Mouse (Mus musculus) liver, embryonic 16.5 days (tissue): ENCODE results near the gene Pak4. TPM values are rescaled to one million over a fixed set of nuclear protein-coding genes. Genes with fewer than 3 reads are reported as not detected.

Experiments
- ATAC-seq: fragments of 200-750 bp; cut with Nextera tagmentation; 2 replicates; pipeline ENCODE4 v1.8.0; 2017; ENCODE audit warnings: low read depth, mild to moderate bottlenecking, moderate number of reproducible peaks, moderate library complexity
- H3K27ac ChIP-seq: fragments of 300-500 bp; sonication (generic); 2 replicates; pipeline ENCODE4 v1.5.1; 2014; ENCODE audit warnings: mild to moderate bottlenecking, low read length
- H3K27me3 ChIP-seq: fragments of 300-500 bp; sonication (generic); 2 replicates; pipeline ENCODE4 v1.6.1; 2014; ENCODE audit warnings: low read depth, low read length, mixed read lengths; ENCODE audit not compliant: control insufficient read depth, insufficient read depth
- H3K36me3 ChIP-seq: fragments of 300-500 bp; sonication (generic); 2 replicates; pipeline ENCODE4 v1.6.1; 2014; ENCODE audit warnings: mild to moderate bottlenecking; ENCODE audit not compliant: control insufficient read depth, insufficient read depth
- H3K4me1 ChIP-seq: fragments of 300-500 bp; sonication (generic); 2 replicates; pipeline ENCODE4 v1.6.1; 2014; ENCODE audit warnings: low read depth, low read length, mixed read lengths; ENCODE audit not compliant: control insufficient read depth
- H3K4me2 ChIP-seq: fragments of 300-500 bp; sonication (generic); 2 replicates; pipeline ENCODE4 v1.6.1; 2014; ENCODE audit warnings: low read depth, low read length, mixed read lengths
- H3K4me3 ChIP-seq: fragments of 300-500 bp; sonication (generic); 2 replicates; pipeline ENCODE4 v1.5.1; 2014; ENCODE audit warnings: low read depth, mild to moderate bottlenecking, low read length
- H3K9ac ChIP-seq: fragments of 300-500 bp; sonication (generic); 2 replicates; pipeline ENCODE4 v1.6.1; 2014; ENCODE audit warnings: low read depth, low read length
- H3K9me3 ChIP-seq: fragments of 300-500 bp; sonication (generic); replicated peaks from 2 replicates; pipeline ENCODE4 v1.6.1; 2016; ENCODE audit warnings: low read length; ENCODE audit not compliant: control insufficient read depth
- whole genome bisulfite sequencing: fragments of 180-500 bp; shearing (Covaris S2); extraction: QIAGEN DNeasy Blood & Tissue Kit; methylation state at CpG from one replicate; pipeline ENCODE4 v1.1.7; 2014; ENCODE audit not compliant: insufficient replicate concordance; 5-methylcytosine and 5-hydroxymethylcytosine counted together
- polyA plus RNA-seq: library from polyadenylated mRNA; unstranded; fragments of >200 nt; fragmentation: Nextera tagmentation; extraction: Ambion mirVana; gene quantifications from 2 replicates; pipeline ENCODE4 v1.2.1, GENCODE M21; 2015

Pak4 gene
- polyA plus RNA-seq, 1 experiment from 2014 or later: 17.5 TPM

DNA sequence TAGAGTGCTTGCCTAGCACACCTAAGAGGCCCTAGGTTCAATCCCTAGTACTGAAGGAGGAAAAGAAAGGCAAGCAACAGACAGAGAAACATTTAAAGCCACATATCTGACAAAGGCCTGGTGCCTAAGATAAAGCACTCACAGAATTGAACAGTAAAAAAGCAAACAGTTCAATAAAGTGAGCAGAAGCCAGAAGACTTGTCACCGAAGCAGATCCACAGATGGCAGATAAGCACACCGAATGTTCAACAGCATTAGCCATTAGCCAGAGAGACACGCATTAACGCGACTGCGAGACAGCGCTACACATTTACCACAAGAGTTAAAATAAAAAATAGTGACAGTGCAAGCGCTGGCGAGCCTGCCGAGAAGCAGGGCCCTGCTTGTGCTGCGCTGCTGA lies 15.1 kb downstream of the Pak4 start:
- WGBS: 17% methylated on average over 11 of the region's 11 CpGs
- no peak for ATAC-seq
- H3K27me3 ChIP-seq: no peaks in the 10 kb centered on the region
- H3K4me2 ChIP-seq: peak overlapping the region; percentile 50
- peak overlapping the region; percentile 85 for H3K27ac ChIP-seq
- peak overlapping the region; percentile 30 for H3K9ac ChIP-seq
- H3K4me1 ChIP-seq: peaks cover 97% of the 10 kb centered on the region
- H3K9me3 ChIP-seq: no peaks in the 10 kb centered on the region
- H3K4me3 ChIP-seq: peak overlapping the region; percentile 32
- H3K36me3 ChIP-seq: no peaks in the 10 kb centered on the region

DNA sequence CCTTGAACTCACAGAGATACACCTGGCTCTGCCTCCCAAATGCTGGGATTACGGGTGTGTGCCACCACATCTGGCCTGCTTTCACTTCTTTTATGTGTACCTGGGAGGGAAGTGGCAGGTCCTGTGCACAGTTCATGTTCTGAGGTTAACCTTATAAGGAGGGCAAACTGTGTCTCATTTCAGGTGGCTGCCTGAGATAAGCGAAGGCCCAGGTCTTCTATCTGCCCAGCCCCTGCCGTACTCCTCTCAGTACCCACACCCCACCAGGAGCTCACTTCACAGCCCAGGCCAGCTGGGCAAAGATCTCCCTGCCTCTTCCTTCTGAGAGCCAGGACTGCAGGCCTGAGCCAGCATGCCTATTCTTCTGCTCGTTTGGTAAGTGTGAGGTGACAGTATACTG lies 16.3 kb downstream of the Pak4 start:
- WGBS: 29% methylated on average over 4 of the region's 4 CpGs
- peak overlapping the region; percentile 50 for H3K4me2 ChIP-seq
- peak overlapping the region; percentile 85 for H3K27ac ChIP-seq
- no peaks in the 10 kb centered on the region for H3K36me3 ChIP-seq
- H3K9ac ChIP-seq: peak overlapping the region; percentile 30
- peak overlapping the region; percentile 31 for H3K4me3 ChIP-seq
- H3K4me1 ChIP-seq: peaks cover 98% of the 10 kb centered on the region
- peak; percentile 90 for ATAC-seq
- no peaks in the 10 kb centered on the region for H3K9me3 ChIP-seq
- H3K27me3 ChIP-seq: no peaks in the 10 kb centered on the region

DNA sequence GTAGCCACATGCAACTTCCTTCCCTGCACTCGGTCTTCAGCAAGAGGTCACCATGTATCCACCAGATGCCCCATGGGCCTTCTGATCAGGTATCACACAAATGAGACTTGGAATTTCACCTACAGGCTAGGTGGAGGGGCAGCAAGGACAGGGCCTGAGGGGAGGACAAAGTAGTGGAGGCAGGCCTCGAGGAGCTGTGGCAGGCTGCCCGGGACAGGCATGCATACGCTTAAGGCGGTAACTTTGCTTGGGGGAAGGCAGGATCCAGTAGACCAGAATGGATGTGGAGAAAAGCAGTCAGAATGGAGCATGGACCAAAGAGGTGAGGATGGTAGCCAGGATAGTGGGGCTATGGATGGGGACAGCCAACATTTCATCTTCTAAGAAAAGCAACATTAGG lies 18.2 kb downstream of the Pak4 start:
- no peak overlapping the region for H3K9ac ChIP-seq
- WGBS: 70% methylated on average over 5 of the region's 5 CpGs
- H3K4me3 ChIP-seq: no peak overlapping the region
- H3K27ac ChIP-seq: no peak overlapping the region
- no peaks in the 10 kb centered on the region for H3K27me3 ChIP-seq
- peaks cover 100% of the 10 kb centered on the region for H3K4me1 ChIP-seq
- no peaks in the 10 kb centered on the region for H3K36me3 ChIP-seq
- no peak overlapping the region for H3K4me2 ChIP-seq
- ATAC-seq: no peak
- H3K9me3 ChIP-seq: no peaks in the 10 kb centered on the region

DNA sequence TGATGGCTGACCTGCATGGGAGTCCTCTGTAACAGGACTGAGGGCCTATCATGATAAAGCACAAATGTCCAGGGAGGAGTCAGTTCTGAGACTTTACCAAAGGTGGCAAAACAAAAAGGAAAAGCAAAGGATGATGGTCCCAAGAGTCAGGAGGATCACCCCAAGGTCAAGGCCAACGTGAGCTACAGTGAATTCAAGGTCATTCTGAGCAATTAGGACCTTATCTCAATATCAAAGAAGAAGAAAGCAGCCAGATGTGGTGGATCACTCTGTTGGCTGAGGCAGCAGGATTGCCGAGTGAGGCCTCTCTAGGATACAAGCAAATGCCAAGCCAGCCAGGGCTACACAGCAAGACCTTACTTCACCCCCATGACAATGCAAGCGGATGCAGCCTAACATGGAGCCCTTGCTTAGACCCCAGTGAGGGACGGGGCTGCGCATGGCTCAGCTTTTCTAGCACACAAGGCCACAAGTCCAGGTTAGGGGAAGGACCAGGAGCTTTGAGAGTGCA lies 19.4 kb downstream of the Pak4 start:
- H3K27me3 ChIP-seq: no peaks in the 10 kb centered on the region
- H3K4me3 ChIP-seq: no peak overlapping the region
- no peaks in the 10 kb centered on the region for H3K9me3 ChIP-seq
- 60% methylated on average over 5 of the region's 5 CpGs for WGBS
- H3K36me3 ChIP-seq: no peaks in the 10 kb centered on the region
- ATAC-seq: no peak
- H3K4me2 ChIP-seq: no peak overlapping the region
- 0 out of 2 replicates have a peak overlapping the region, but pooled peaks have one; percentile 7 for H3K27ac ChIP-seq
- H3K9ac ChIP-seq: no peak overlapping the region
- peaks cover 100% of the 10 kb centered on the region for H3K4me1 ChIP-seq

DNA sequence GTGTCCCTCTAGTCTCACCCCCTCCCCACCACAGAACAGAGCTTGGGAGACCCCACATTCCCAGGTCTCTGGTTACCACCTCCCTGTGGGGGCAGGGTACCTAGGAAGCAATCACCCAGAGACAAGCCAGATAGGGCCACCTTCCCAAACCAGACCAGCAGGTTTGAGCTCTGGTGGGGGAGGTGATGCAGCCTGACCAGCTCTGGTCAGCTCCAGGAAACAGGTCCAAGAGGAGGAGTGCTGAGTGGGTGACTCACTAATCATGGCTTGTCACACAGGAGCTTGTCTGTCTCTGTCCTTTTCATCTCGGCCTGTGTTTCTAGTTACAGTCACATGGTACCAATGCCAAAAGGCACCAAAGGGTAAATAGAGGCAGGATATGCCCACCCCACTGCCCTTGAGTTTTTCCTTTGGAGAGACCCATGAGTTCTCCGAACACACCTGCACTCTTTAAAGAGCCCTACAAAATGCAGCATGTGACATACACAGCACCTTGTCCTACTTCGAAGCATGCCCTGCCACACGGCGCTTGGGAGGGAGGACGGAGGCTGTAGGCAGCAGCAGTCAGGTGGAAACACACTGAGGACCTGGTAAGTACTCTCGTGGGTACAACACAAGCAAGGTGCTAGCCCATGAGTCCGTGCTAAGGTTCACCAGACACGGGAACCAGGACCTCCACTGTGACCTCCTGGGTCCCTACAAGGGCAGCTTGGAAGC lies 20.0 kb downstream of the Pak4 start:
- no peak overlapping the region for H3K4me2 ChIP-seq
- peak overlapping the region; percentile 3; the same call in 1 of the 2 replicates for H3K9ac ChIP-seq
- no peaks in the 10 kb centered on the region for H3K9me3 ChIP-seq
- 72% methylated on average over 9 of the region's 9 CpGs for WGBS
- no peak overlapping the region for H3K4me3 ChIP-seq
- 0 out of 2 replicates have a peak overlapping the region, but pooled peaks have one; percentile 7 for H3K27ac ChIP-seq
- ATAC-seq: no peak
- no peaks in the 10 kb centered on the region for H3K27me3 ChIP-seq
- H3K4me1 ChIP-seq: peaks cover 100% of the 10 kb centered on the region
- no peaks in the 10 kb centered on the region for H3K36me3 ChIP-seq

DNA sequence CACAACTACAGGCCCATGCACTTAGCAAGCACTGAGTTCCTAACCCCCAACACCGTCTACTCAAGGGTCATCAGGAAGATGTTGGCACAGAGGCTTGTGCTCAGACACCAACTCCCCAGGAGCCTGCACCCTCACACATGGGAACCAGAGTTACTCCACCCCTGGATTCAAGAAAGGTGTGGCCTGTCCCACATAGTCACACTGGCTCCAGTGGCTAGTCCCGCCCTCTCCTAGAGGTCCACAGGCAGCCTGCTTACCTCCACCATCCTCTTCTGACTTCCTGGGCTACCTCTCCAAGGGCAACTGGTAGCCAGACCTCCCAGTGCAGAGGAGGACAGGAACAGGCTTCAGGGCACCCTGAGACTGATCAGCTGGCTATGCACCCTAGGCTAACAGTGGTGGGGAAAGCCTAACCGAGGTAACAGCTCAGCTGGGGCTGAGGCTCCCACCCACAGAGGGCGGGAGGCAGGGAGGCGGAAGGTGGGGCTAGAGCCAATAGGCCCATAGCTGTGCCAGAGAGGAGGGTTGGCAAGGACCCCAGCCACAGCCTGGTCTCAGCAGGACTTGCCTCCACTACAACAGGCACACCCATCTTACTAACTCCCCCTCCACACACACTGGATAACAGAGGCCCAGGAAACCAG lies 21.6 kb downstream of the Pak4 start:
- Histone ChIP-seq H3K4me3 (no peak overlapping the region; the same call in 1 of the 2 replicates), H3K9ac (no peak overlapping the region; the same call in 1 of the 2 replicates), H3K36me3 (no peaks in the 10 kb centered on the region), H3K4me2 (peak overlapping the region; percentile 43), H3K4me1 (peaks cover 99% of the 10 kb centered on the region), H3K9me3 (no peaks in the 10 kb centered on the region), H3K27ac (peak overlapping the region; percentile 71), H3K27me3 (no peaks in the 10 kb centered on the region)
- 44% methylated on average over 5 of the region's 5 CpGs for WGBS
- ATAC-seq: peak; percentile 73

DNA sequence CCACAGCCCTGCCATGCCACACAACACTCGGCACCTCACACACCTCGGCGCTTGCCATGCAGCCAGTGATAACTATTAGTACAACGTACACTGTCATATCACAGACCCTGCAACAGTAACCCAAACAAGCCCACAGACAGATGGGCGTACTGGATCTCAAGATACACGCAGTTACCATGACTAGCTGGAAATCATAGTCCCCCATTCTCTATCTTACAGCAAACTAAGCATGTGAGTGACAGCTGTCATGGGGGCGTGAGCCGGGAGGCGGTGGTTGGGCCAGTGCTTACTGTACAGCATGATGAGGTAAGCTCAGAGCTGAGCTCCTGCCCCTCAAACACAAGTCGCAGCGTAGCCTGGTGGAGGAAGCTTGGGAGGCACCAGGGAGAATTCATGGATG lies 22.4 kb downstream of the Pak4 start:
- WGBS: 32% methylated on average over 11 of the region's 11 CpGs
- Histone ChIP-seq H3K9me3 (no peaks in the 10 kb centered on the region), H3K4me3 (no peak overlapping the region), H3K9ac (0 out of 2 replicates have a peak overlapping the region, but pooled peaks have one; percentile 3), H3K36me3 (no peaks in the 10 kb centered on the region), H3K27ac (no peak overlapping the region), H3K4me2 (no peak overlapping the region), H3K4me1 (peaks cover 98% of the 10 kb centered on the region), H3K27me3 (no peaks in the 10 kb centered on the region)
- ATAC-seq: peak; percentile 30

DNA sequence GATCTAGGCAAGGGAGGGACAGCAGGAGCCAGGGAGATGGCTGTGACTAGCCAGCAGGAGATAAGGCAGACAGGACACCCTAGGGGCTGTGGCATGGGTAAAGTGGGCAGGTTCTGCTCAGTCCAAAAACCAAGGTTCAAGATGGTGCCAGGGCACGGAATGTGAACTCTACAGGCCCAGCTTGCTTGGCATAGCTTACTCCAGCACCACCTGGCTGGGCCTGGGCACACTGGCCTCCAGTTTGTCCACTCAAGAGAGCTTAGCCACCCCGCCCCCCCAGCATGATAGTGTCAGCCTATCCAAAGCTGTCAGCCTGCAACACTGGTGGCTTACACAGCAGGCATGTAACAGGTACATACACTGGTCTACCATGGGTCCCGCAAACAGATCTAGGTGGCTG lies 24.7 kb downstream of the Pak4 start:
- no peak for ATAC-seq
- Histone ChIP-seq H3K4me1 (peaks cover 77% of the 10 kb centered on the region), H3K36me3 (peaks cover 2% of the 10 kb centered on the region; the same call in 1 of the 2 replicates), H3K27ac (0 out of 2 replicates have a peak overlapping the region, but pooled peaks have one; percentile 16), H3K9ac (no peak overlapping the region), H3K4me2 (no peak overlapping the region), H3K9me3 (no peaks in the 10 kb centered on the region), H3K4me3 (no peak overlapping the region), H3K27me3 (no peaks in the 10 kb centered on the region)
- WGBS: 70% methylated on average over 3 of the region's 3 CpGs

DNA sequence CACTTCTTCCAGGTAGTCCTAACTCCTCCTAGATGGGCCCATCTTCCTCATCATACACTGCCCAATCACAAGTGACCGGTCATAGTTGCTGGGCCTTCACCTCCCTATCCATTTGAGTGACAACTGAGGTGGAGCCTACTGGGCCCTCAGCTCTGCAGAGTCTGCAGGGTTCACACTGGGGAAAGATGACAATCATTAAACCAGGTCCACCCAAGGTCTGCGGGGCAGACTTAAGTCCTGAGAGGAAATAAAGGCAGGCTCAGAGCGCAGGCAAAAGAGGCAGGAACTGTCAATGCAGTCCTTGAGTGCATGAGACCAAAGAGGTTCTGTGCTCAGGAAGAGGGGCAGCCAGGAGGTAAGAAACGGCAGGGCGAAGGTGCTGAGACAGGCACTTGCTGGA lies 25.3 kb downstream of the Pak4 start:
- Histone ChIP-seq H3K4me1 (peaks cover 72% of the 10 kb centered on the region), H3K4me2 (no peak overlapping the region), H3K36me3 (peaks cover 6% of the 10 kb centered on the region), H3K9ac (no peak overlapping the region), H3K27me3 (no peaks in the 10 kb centered on the region), H3K27ac (no peak overlapping the region), H3K4me3 (no peak overlapping the region), H3K9me3 (no peaks in the 10 kb centered on the region)
- 66% methylated on average over 5 of the region's 5 CpGs for WGBS
- ATAC-seq: no peak
